Mouse (Mus musculus) kidney, postnatal 36 days (tissue): ENCODE measurements at regions not wholly inside any gene's neighbourhood (a gene's known extent, or its start where the extent isn't known, plus 50 kb on each side); places are given as distances from the start of the nearest gene placed in this dataset.
A peak's percentile ranks its signal among the peaks of the same experiment; 100 is the strongest.

Experiments
- DNase-seq, 2 experiments: peaks; one replicate each; pipeline ENCODE4 v3.0.0; 2021 to 2022; ENCODE audit warnings: mixed read lengths in 2 of 2

DNA sequence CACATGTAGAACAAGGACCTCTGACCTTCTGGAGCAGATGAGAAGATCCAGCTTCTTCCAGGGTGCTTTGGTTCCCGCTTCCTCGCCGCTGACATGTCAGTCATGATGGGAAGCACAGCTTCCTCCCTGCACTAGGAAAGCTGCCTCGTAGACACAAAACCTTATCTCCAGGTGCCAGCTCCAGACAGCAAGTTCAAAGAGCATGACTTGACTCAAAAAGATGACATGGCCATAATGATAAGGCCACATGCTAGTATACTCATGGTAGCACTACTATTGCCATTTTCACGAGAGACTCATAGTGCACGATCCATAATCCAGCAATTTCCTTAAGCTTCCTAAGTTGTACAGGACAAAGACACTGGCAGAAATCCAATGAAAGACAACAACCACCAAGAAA is 272.1 kb downstream of the Gm9195 start:
- DNase-seq = no peak

DNA sequence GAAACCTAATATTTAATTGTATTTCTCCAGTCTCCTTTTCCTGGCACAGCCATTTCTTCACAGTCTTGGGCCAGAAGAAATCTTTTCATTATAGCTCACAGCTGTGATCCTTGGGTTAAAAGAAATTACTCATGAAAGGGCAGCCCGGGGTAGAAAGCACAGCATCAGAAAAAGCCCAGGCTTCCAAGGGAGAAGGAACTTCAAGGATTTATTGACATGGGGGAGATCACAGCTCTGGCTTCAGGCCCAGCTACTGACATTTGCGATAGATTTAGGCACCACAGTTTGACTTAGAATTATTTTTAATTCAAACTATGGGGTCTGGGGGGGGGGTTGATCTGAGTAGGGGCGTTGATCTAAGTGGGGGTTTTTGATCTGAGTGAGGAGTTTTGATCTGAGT is 291.3 kb downstream of the Gm9195 start:
- no peak for DNase-seq

DNA sequence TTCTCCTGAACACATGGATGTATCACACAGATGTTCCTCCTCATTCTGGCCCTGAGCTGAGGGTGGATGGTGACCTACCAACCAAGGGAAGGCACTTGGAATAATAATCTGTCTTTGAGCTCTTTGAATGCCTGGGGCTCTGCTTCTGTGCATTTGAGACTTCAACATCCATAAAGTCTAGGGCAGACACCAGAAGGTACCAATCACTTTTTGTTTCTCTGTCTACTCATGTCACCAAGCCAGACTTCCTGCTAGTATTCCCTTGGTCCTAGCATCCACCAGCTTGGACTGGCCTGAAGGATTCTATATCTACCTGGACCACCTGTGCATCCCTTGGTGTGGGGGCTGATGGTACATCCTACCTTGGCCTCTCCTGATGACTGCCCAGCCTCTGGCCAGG is 291.7 kb downstream of the Gm9195 start:
- no peak for DNase-seq

- DNase-seq = no peak
Measured at GRCm38 (mm10) chr14:72197972-72198371, 293.7 kb downstream of the Gm9195 start.

DNA sequence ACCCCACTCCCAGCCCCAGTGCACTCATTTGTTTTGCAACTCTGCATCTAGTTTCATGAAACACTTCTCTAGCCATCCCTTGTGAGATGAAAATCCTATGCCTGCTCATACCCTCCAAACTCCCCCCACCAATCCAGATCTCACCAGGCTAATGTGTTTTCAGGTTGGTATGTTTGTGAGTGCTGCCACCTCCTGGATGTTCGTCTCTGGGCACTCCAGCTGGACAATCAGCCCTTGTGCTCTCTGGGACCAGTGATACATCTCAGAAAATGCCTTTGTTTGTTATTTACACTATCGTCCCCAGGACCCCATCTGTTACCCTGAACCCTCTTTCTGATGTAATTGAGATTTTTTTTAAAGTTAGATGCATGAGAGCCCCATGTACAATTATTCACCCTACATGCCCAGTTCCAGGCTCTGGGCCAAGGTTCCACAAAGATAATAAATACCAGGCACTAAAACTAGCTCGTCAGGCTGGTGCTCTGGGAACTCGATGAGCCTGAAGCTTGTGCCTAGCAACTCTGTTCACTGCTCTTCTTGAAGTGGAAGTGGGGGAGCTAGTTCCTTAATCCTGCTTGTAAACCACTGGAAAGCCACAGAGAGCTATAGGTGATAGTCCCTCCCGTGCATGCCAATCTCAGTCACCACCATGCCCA is 304.2 kb downstream of the Gm9195 start:
- peak; percentile 4 to 54 for DNase-seq

- no peak for DNase-seq
Measured at GRCm38 (mm10) chr14:72175751-72176150, 315.9 kb downstream of the Gm9195 start.

DNA sequence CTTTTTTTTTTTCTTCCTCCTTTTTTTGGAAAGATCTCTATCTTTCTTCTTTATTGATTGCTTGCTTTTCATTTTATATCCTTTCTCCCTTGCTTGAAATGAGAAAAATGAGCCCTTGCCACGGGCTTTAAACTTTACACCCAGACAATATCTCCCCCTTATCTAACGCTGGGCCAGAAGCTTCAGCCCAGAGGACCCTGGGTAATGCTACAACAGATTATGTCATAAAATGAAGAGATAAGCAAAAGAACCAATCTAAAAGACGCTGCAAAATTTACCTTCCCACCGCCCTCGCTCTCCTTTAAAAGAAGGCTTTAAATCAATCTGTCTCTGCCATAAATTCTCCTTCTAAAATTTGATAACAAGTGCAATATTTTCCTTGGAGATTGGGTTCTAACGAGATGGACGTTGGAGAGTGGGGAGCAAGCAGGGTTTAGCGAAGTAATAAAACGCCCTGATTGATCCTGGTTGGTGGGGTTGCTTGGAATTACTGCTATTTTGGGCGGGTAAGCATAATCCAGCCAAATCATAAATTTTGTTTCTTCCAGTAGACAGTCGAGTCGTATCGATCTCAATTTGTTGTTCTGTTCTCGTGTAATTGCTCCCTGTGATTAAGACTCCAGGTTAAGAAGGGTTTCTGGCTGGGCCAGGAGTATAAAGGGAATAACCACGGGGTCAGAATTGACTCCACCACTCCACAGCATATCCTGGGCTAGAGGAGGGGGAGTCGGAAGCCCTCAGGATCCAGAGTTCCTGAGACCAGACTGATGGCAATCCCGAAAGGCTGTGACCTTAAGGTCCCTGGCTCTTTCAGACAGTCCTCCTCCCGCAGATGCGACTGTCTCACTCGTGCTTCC is 318.9 kb downstream of the Gm9195 start:
- DNase-seq = no peak

GRCm38 (mm10) chr14:72171777-72172176 is 319.9 kb downstream of the Gm9195 start:
- no peak for DNase-seq

DNA sequence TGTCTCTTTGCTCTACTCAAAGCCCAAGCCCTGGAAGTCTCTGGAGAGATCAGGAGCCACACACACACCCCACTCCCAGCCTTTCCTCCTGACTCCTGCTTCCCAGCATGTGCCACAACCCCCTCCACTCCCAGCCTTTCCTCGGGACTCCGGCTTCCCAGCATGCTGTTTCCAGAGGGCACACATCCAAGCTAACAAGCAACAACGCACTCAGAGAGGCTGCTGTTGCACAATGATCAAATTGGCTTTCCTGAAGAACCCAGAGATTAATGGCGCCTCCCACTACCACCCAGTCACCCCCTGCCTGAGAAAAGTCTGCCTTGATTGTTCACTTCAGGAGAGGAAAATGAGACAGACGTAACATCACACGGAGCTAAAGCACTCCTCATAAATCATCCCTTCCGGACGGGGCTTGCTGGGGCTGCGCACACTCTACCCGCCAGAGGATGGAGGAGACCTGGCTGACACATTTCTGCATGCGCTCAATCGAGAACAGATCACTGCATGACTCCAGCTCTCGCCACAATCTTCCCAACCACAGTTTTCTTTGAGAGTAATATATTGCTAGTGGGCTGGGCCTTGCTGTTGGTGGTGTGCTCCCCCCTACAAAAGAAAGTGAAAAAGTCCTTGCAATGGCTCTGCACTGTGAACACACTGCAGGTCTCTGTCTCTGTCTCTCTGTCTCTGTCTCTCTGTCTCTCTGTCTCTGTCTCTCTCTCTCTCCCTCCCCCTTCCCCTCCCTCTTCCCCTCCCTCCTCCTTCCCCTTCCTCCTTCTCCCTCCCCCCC is 332.9 kb downstream of the Gm9195 start:
- DNase-seq = peak in 1 of 2 experiments; percentile 1

DNA sequence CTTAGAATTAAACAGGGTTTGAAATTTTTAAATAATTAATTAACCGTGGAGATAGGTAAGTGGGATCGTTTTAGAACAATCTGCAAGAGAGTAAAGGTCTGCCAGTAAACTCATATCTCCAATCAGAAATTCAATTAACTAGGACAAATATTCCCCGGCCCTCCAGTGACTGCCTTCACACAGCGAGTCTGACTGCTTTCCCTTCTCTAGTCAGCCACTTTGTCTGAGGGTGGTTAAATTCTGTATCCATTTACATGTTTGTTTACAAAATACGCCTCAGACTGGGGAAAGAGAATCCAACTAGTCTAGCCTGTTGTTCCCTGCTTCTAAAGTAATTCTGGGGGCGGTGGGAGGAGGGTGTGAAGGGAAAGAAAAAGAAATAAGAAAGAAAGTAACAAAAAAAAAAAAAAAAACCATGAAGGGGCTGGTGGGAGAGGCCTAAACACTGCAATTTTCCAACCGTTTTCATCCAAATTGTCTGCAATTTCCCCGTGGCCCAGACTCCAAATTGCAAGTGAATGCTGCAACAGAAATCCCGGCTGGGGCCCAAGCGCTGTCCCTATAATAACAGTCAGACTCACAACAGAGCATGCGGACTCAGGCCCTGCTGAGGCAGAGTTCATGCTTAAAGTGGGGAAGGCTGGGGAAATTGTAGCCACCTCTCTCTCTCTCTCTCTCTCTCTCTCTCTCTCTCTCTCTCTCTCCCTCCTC is 336.3 kb downstream of the Gm9195 start:
- DNase-seq = no peak

GRCm38 (mm10) chr14:72151676-72152075 is 340.0 kb downstream of the Gm9195 start:
- no peak for DNase-seq

- DNase-seq = peak in 1 of 2 experiments; percentile 6
Measured at GRCm38 (mm10) chr14:72149463-72149862, 342.2 kb downstream of the Gm9195 start.

- no peak for DNase-seq
Measured at GRCm38 (mm10) chr14:72148886-72149285, 342.8 kb downstream of the Gm9195 start.

GRCm38 (mm10) chr14:72146381-72146780 is 345.3 kb downstream of the Gm9195 start:
- DNase-seq = no peak

- DNase-seq = no peak
Measured at GRCm38 (mm10) chr14:72142883-72143487, 348.7 kb downstream of the Gm9195 start.

DNA sequence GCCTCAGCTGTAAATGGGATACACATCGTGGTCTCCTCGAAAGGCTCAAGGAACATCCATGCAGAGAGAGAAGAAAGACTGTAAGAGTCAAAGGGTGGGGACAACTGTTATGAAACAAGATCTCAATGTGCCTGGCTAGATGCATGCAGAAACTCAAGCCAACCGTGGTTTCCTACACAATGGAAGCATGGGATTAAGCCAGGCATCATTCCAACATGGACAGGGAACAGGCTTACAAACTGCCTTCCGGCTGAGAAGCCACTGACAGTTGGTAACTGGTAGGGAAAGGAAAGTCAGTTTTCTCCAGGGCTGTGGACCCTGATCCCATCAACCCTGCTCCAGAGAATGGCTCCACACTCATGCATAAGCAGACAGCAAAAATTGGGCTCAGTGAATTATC is 350.5 kb downstream of the Gm9195 start:
- no peak for DNase-seq

GRCm38 (mm10) chr14:72130149-72130548 is 361.5 kb downstream of the Gm9195 start:
- DNase-seq = no peak

DNA sequence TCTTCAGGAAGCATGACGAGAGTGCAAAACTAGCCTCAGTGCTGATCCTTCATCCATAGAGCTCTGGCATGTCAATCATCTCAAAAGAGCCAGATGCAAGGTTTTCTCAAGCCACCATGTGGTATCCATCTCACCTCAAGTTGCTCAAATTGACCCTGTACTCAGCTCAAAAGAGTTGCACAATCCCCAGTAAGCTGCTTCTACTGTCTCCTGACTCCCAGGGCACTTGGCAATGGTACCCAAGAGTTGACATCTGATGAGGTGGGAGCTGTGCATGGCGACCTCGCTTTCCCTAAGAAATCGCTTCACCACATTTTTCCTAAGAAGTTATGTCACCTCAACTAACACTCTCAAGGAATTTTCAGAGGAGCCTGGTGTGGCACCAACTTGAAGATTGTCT is 369.9 kb downstream of the Gm9195 start:
- no peak for DNase-seq

DNA sequence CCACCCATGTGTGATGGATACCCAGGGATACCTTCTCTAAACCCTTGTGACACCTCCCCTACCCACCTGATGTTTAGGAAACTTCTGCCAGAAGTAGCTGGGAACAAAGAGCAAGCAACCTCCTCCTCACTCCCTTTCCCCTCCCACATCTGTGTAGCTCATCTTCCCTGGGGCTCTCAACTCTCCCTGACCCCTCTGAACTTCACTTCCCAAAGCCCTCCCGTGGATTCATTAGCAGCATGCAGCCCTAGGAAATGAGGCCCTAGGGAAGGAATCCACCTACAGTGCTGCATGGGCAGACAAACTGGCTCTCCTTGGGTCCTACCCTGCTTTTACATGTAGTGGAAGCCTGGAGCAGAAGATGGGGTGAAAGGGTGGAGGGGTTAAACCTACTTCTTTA is 370.6 kb downstream of the Gm9195 start:
- no peak for DNase-seq

DNA sequence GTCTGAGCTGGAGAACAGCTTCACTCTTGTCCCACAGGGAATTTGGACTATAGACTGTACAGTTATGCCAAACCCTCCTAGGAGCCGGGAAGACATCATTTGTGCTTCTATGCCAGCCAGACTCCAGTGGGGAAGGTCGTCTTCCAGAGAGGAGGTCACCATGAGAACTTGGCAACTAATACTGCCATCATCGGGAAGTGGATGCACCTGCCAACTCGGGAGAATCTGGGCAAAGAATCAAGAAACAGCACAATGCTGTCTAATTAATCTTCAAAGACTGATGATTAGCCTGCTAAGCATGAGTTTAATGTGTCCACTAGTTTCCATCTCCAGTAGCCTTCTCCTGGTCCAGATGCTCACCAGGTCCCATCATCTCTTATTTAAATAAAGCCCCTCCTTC is 374.8 kb downstream of the Gm9195 start:
- peak in 1 of 2 experiments; percentile 22 for DNase-seq

GRCm38 (mm10) chr14:72113377-72113993 is 378.2 kb downstream of the Gm9195 start:
- no peak for DNase-seq

GRCm38 (mm10) chr14:72110689-72111088 is 380.9 kb downstream of the Gm9195 start:
- DNase-seq = no peak
